Mouse (Mus musculus): ENCODE data around the gene Ptpra. TPM values are rescaled to one million over a fixed set of nuclear protein-coding genes. Genes with fewer than 3 reads are reported as not detected.

Gene Ptpra
- polyA plus RNA-seq, 1 experiment from 2014 or later = 96.8 TPM

- WGBS = 84% methylated on average over 6 of the region's 6 CpGs
- Histone ChIP-seq H3K4me2 (ENCODE audit: low read depth, low read length) (no peak overlapping the region), H3K36me3 (replicated peaks; ENCODE audit: control insufficient read depth, insufficient read depth, low read depth, low read length) (no peaks in the 10 kb centered on the region), H3K9me3 (replicated peaks; ENCODE audit: control insufficient read depth, low read length) (no peaks in the 10 kb centered on the region), H3K4me3 (ENCODE audit: low read depth, low read length) (no peak overlapping the region), H3K27ac (replicated peaks; ENCODE audit: low read depth, low read length) (no peak overlapping the region), H3K4me1 (ENCODE audit: control insufficient read depth, insufficient read depth, low read length) (no peaks in the 10 kb centered on the region), H3K9ac (replicated peaks; ENCODE audit: low read length) (no peak overlapping the region), H3K27me3 (ENCODE audit: control insufficient read depth, insufficient read depth, low read length) (no peaks in the 10 kb centered on the region)
- ATAC-seq (replicated peaks; ENCODE audit: insufficient number of reproducible peaks, low FRiP score, low TSS enrichment, low read depth) (no peak), DNase-seq (ENCODE audit: low spot score) (no peak)
These were observed 78.4 kb downstream of the Ptpra start for GRCm38 (mm10) chr2:130528457-130528856.

GRCm38 (mm10) chr2:130529290-130529689 lies 79.2 kb downstream of the Ptpra start:
- WGBS = 91% methylated on average over 2 of the region's 2 CpGs
- no peak overlapping the region for H3K9ac ChIP-seq (replicated peaks; ENCODE audit: low read length)
- H3K27ac ChIP-seq (replicated peaks; ENCODE audit: low read depth, low read length) = no peak overlapping the region
- no peaks in the 10 kb centered on the region for H3K9me3 ChIP-seq (replicated peaks; ENCODE audit: control insufficient read depth, low read length)
- no peaks in the 10 kb centered on the region for H3K36me3 ChIP-seq (replicated peaks; ENCODE audit: control insufficient read depth, insufficient read depth, low read depth, low read length)
- H3K4me1 ChIP-seq (ENCODE audit: control insufficient read depth, insufficient read depth, low read length) = no peaks in the 10 kb centered on the region
- no peaks in the 10 kb centered on the region for H3K27me3 ChIP-seq (ENCODE audit: control insufficient read depth, insufficient read depth, low read length)
- H3K4me2 ChIP-seq (ENCODE audit: low read depth, low read length) = no peak overlapping the region
- no peak for ATAC-seq (replicated peaks; ENCODE audit: insufficient number of reproducible peaks, low FRiP score, low TSS enrichment, low read depth)
- DNase-seq (ENCODE audit: low spot score) = no peak
- no peak overlapping the region for H3K4me3 ChIP-seq (ENCODE audit: low read depth, low read length)

- Histone ChIP-seq H3K4me2 (ENCODE audit: low read depth, low read length) (no peak overlapping the region), H3K36me3 (replicated peaks; ENCODE audit: control insufficient read depth, insufficient read depth, low read depth, low read length) (no peaks in the 10 kb centered on the region)
These were observed 79.8 kb downstream of the Ptpra start for GRCm38 (mm10) chr2:130529925-130530324.

GRCm38 (mm10) chr2:130532201-130532600 lies 82.1 kb downstream of the Ptpra start:
- no peaks in the 10 kb centered on the region for H3K9me3 ChIP-seq (replicated peaks; ENCODE audit: control insufficient read depth, low read length)
- no peaks in the 10 kb centered on the region for H3K4me1 ChIP-seq (ENCODE audit: control insufficient read depth, insufficient read depth, low read length)
- no peak overlapping the region for H3K4me2 ChIP-seq (ENCODE audit: low read depth, low read length)
- WGBS = 84% methylated on average over 2 of the region's 2 CpGs
- no peak for ATAC-seq (replicated peaks; ENCODE audit: insufficient number of reproducible peaks, low FRiP score, low TSS enrichment, low read depth)
- no peaks in the 10 kb centered on the region for H3K36me3 ChIP-seq (replicated peaks; ENCODE audit: control insufficient read depth, insufficient read depth, low read depth, low read length)
- no peak overlapping the region for H3K4me3 ChIP-seq (ENCODE audit: low read depth, low read length)
- no peak overlapping the region for H3K27ac ChIP-seq (replicated peaks; ENCODE audit: low read depth, low read length)
- H3K9ac ChIP-seq (replicated peaks; ENCODE audit: low read length) = no peak overlapping the region
- DNase-seq (ENCODE audit: low spot score) = no peak
- no peaks in the 10 kb centered on the region for H3K27me3 ChIP-seq (ENCODE audit: control insufficient read depth, insufficient read depth, low read length)

More at GRCm38 (mm10) chr2:130529925-130530324, 79.8 kb downstream of the Ptpra start:
- ATAC-seq (replicated peaks; ENCODE audit: insufficient number of reproducible peaks, low FRiP score, low TSS enrichment, low read depth) = no peak
- 90% methylated on average over 7 of the region's 7 CpGs for WGBS
- no peak for DNase-seq (ENCODE audit: low spot score)
- Histone ChIP-seq H3K27me3 (ENCODE audit: control insufficient read depth, insufficient read depth, low read length) (no peaks in the 10 kb centered on the region), H3K27ac (replicated peaks; ENCODE audit: low read depth, low read length) (no peak overlapping the region), H3K9ac (replicated peaks; ENCODE audit: low read length) (no peak overlapping the region), H3K4me1 (ENCODE audit: control insufficient read depth, insufficient read depth, low read length) (no peaks in the 10 kb centered on the region), H3K9me3 (replicated peaks; ENCODE audit: control insufficient read depth, low read length) (no peaks in the 10 kb centered on the region), H3K4me3 (ENCODE audit: low read depth, low read length) (no peak overlapping the region)

- no peak overlapping the region for H3K4me3 ChIP-seq (ENCODE audit: low read depth, low read length)
- no peak overlapping the region for H3K4me2 ChIP-seq (ENCODE audit: low read depth, low read length)
- H3K27me3 ChIP-seq (ENCODE audit: control insufficient read depth, insufficient read depth, low read length) = no peaks in the 10 kb centered on the region
- no peaks in the 10 kb centered on the region for H3K4me1 ChIP-seq (ENCODE audit: control insufficient read depth, insufficient read depth, low read length)
- DNase-seq (ENCODE audit: low spot score) (no peak), ATAC-seq (replicated peaks; ENCODE audit: insufficient number of reproducible peaks, low FRiP score, low TSS enrichment, low read depth) (no peak)
- whole genome bisulfite sequencing = 85% methylated on average over 6 of the region's 6 CpGs
- no peak overlapping the region for H3K9ac ChIP-seq (replicated peaks; ENCODE audit: low read length)
- H3K36me3 ChIP-seq (replicated peaks; ENCODE audit: control insufficient read depth, insufficient read depth, low read depth, low read length) = no peaks in the 10 kb centered on the region
- H3K27ac ChIP-seq (replicated peaks; ENCODE audit: low read depth, low read length) = no peak overlapping the region
- no peaks in the 10 kb centered on the region for H3K9me3 ChIP-seq (replicated peaks; ENCODE audit: control insufficient read depth, low read length)
These were observed 84.9 kb downstream of the Ptpra start for GRCm38 (mm10) chr2:130535017-130535416.

GRCm38 (mm10) chr2:130536890-130537289 lies 86.8 kb downstream of the Ptpra start:
- H3K9ac ChIP-seq (replicated peaks; ENCODE audit: low read length) = no peak overlapping the region
- no peaks in the 10 kb centered on the region for H3K9me3 ChIP-seq (replicated peaks; ENCODE audit: control insufficient read depth, low read length)
- 75% methylated on average over 3 of the region's 3 CpGs for WGBS
- no peak overlapping the region for H3K4me2 ChIP-seq (ENCODE audit: low read depth, low read length)
- no peak overlapping the region for H3K4me3 ChIP-seq (ENCODE audit: low read depth, low read length)
- no peaks in the 10 kb centered on the region for H3K27me3 ChIP-seq (ENCODE audit: control insufficient read depth, insufficient read depth, low read length)
- no peaks in the 10 kb centered on the region; the same call in 1 of the 2 replicates for H3K36me3 ChIP-seq (replicated peaks; ENCODE audit: control insufficient read depth, insufficient read depth, low read depth, low read length)
- DNase-seq (ENCODE audit: low spot score) (no peak), ATAC-seq (replicated peaks; ENCODE audit: insufficient number of reproducible peaks, low FRiP score, low TSS enrichment, low read depth) (no peak)
- no peak overlapping the region for H3K27ac ChIP-seq (replicated peaks; ENCODE audit: low read depth, low read length)
- no peaks in the 10 kb centered on the region for H3K4me1 ChIP-seq (ENCODE audit: control insufficient read depth, insufficient read depth, low read length)

- no peak for ATAC-seq (replicated peaks; ENCODE audit: insufficient number of reproducible peaks, low FRiP score, low TSS enrichment, low read depth)
- H3K27me3 ChIP-seq (ENCODE audit: control insufficient read depth, insufficient read depth, low read length) = no peaks in the 10 kb centered on the region
- H3K4me3 ChIP-seq (ENCODE audit: low read depth, low read length) = no peak overlapping the region
- H3K4me1 ChIP-seq (ENCODE audit: control insufficient read depth, insufficient read depth, low read length) = no peaks in the 10 kb centered on the region
- WGBS = 87% methylated on average over 8 of the region's 8 CpGs
- no peaks in the 10 kb centered on the region; the same call in 1 of the 2 replicates for H3K36me3 ChIP-seq (replicated peaks; ENCODE audit: control insufficient read depth, insufficient read depth, low read depth, low read length)
- H3K9ac ChIP-seq (replicated peaks; ENCODE audit: low read length) = no peak overlapping the region
- no peaks in the 10 kb centered on the region for H3K9me3 ChIP-seq (replicated peaks; ENCODE audit: control insufficient read depth, low read length)
- no peak overlapping the region for H3K4me2 ChIP-seq (ENCODE audit: low read depth, low read length)
- no peak for DNase-seq (ENCODE audit: low spot score)
- no peak overlapping the region for H3K27ac ChIP-seq (replicated peaks; ENCODE audit: low read depth, low read length)
These were observed 88.9 kb downstream of the Ptpra start for GRCm38 (mm10) chr2:130538876-130539546.

- WGBS = 90% methylated on average over 9 of the region's 9 CpGs
These were observed 90.2 kb downstream of the Ptpra start for GRCm38 (mm10) chr2:130540266-130540665.

More at GRCm38 (mm10) chr2:130540266-130540665, 90.2 kb downstream of the Ptpra start:
- Histone ChIP-seq H3K27ac (replicated peaks; ENCODE audit: low read depth, low read length) (no peak overlapping the region), H3K9me3 (replicated peaks; ENCODE audit: control insufficient read depth, low read length) (no peaks in the 10 kb centered on the region), H3K4me1 (ENCODE audit: control insufficient read depth, insufficient read depth, low read length) (no peaks in the 10 kb centered on the region), H3K4me3 (ENCODE audit: low read depth, low read length) (no peak overlapping the region), H3K4me2 (ENCODE audit: low read depth, low read length) (no peak overlapping the region), H3K9ac (replicated peaks; ENCODE audit: low read length) (no peak overlapping the region), H3K36me3 (replicated peaks; ENCODE audit: control insufficient read depth, insufficient read depth, low read depth, low read length) (no peaks in the 10 kb centered on the region; the same call in 1 of the 2 replicates), H3K27me3 (ENCODE audit: control insufficient read depth, insufficient read depth, low read length) (no peaks in the 10 kb centered on the region)
- ATAC-seq (replicated peaks; ENCODE audit: insufficient number of reproducible peaks, low FRiP score, low TSS enrichment, low read depth) (no peak), DNase-seq (ENCODE audit: low spot score) (no peak)

Data from embryonic facial prominence, embryonic 11.5 days (tissue).